Mouse (Mus musculus) lung, embryonic 15.5 days (tissue): Measurements from ENCODE around the gene Rasgef1c. TPM values are rescaled to one million over a fixed set of nuclear protein-coding genes. Genes with fewer than 3 reads are reported as not detected.

Experiments used
- ATAC-seq: fragments of 200-750 bp; cut with Nextera tagmentation; 2 replicates; pipeline ENCODE4 v1.8.0; 2017; ENCODE audit warnings: moderate number of reproducible peaks, borderline replicate concordance; ENCODE audit not compliant: low FRiP score, low TSS enrichment; ENCODE audit errors: extremely low read depth
- H3K27ac ChIP-seq: fragments of 300-500 bp; sonication (generic); 2 replicates; pipeline ENCODE4 v1.5.1; 2015; ENCODE audit warnings: moderate library complexity, mild to moderate bottlenecking, inconsistent platforms
- H3K27me3 ChIP-seq: fragments of 300-500 bp; sonication (generic); 2 replicates; pipeline ENCODE4 v1.6.1; 2015; ENCODE audit warnings: inconsistent platforms
- H3K36me3 ChIP-seq: fragments of 300-500 bp; sonication (generic); 2 replicates; pipeline ENCODE4 v1.6.1; 2015; ENCODE audit warnings: inconsistent platforms
- H3K4me1 ChIP-seq: fragments of 300-500 bp; sonication (generic); 2 replicates; pipeline ENCODE4 v1.6.1; 2015; ENCODE audit warnings: inconsistent platforms
- H3K4me2 ChIP-seq: fragments of 300-500 bp; sonication (generic); 2 replicates; pipeline ENCODE4 v1.6.1; 2015; ENCODE audit warnings: inconsistent platforms, mild to moderate bottlenecking, moderate library complexity
- H3K4me3 ChIP-seq: fragments of 300-500 bp; sonication (generic); 2 replicates; pipeline ENCODE4 v1.5.1; 2015; ENCODE audit warnings: mild to moderate bottlenecking, inconsistent platforms
- H3K9ac ChIP-seq: fragments of 300-500 bp; sonication (generic); 2 replicates; pipeline ENCODE4 v1.6.1; 2015; ENCODE audit warnings: inconsistent platforms
- H3K9me3 ChIP-seq: fragments of 300-500 bp; sonication (generic); 2 replicates; pipeline ENCODE4 v1.6.1; 2016; ENCODE audit warnings: inconsistent platforms
- WGBS: fragments of 180-500 bp; shearing (Covaris S2); methylation state at CpG from one replicate; pipeline ENCODE4 v1.1.7; 2015; 5-methylcytosine and 5-hydroxymethylcytosine counted together
- polyA plus RNA-seq: library from polyadenylated mRNA; unstranded; fragments of >200 nt; fragmentation: Nextera tagmentation; extraction: Ambion mirVana; gene quantifications from 2 replicates; pipeline ENCODE4 v1.2.1, GENCODE M21; 2015

Rasgef1c gene
- polyA plus RNA-seq, 1 experiment from 2014 or later, result 0.15 TPM

GRCm38 (mm10) chr11:49981321-49981963 lies 79.8 kb downstream of the Rasgef1c start:
- Histone ChIP-seq H3K9me3 (no peaks in the 10 kb centered on the region), H3K4me1 (no peaks in the 10 kb centered on the region), H3K27me3 (no peaks in the 10 kb centered on the region), H3K27ac (no peak overlapping the region), H3K9ac (no peak overlapping the region), H3K4me2 (no peak overlapping the region), H3K4me3 (no peak overlapping the region), H3K36me3 (no peaks in the 10 kb centered on the region)
- ATAC-seq, result no peak
- WGBS, result 47% methylated on average over 7 of the region's 7 CpGs

- Histone ChIP-seq H3K4me1 (no peaks in the 10 kb centered on the region), H3K27me3 (no peaks in the 10 kb centered on the region), H3K9ac (no peak overlapping the region), H3K4me2 (no peak overlapping the region), H3K4me3 (no peak overlapping the region), H3K9me3 (no peaks in the 10 kb centered on the region), H3K27ac (no peak overlapping the region), H3K36me3 (no peaks in the 10 kb centered on the region)
- 73% methylated on average over 4 of the region's 4 CpGs for WGBS
- ATAC-seq, result no peak
These were observed 80.5 kb downstream of the Rasgef1c start for GRCm38 (mm10) chr11:49982094-49982493.

- H3K27me3 ChIP-seq, result no peaks in the 10 kb centered on the region
- H3K27ac ChIP-seq, result no peak overlapping the region
- H3K4me2 ChIP-seq, result no peak overlapping the region
- 50% methylated on average over 4 of the region's 4 CpGs for WGBS
- H3K4me3 ChIP-seq, result no peak overlapping the region
- no peak for ATAC-seq
- H3K9me3 ChIP-seq, result no peaks in the 10 kb centered on the region
- no peaks in the 10 kb centered on the region for H3K36me3 ChIP-seq
- no peaks in the 10 kb centered on the region for H3K4me1 ChIP-seq
- no peak overlapping the region for H3K9ac ChIP-seq
These were observed 81.2 kb downstream of the Rasgef1c start for GRCm38 (mm10) chr11:49982881-49983280.

GRCm38 (mm10) chr11:49983875-49984552 lies 82.4 kb downstream of the Rasgef1c start:
- Histone ChIP-seq H3K9me3 (no peaks in the 10 kb centered on the region), H3K9ac (no peak overlapping the region), H3K27me3 (no peaks in the 10 kb centered on the region), H3K4me3 (no peak overlapping the region), H3K4me1 (no peaks in the 10 kb centered on the region), H3K4me2 (no peak overlapping the region), H3K36me3 (no peaks in the 10 kb centered on the region), H3K27ac (no peak overlapping the region)
- ATAC-seq, result no peak
- WGBS, result 69% methylated on average over 4 of the region's 4 CpGs

- Histone ChIP-seq H3K27me3 (no peaks in the 10 kb centered on the region), H3K4me3 (no peak overlapping the region), H3K27ac (no peak overlapping the region), H3K36me3 (no peaks in the 10 kb centered on the region), H3K4me1 (no peaks in the 10 kb centered on the region), H3K9ac (no peak overlapping the region), H3K9me3 (no peaks in the 10 kb centered on the region), H3K4me2 (no peak overlapping the region)
- 79% methylated on average over 4 of the region's 4 CpGs for whole genome bisulfite sequencing
- ATAC-seq, result no peak
These were observed 83.4 kb downstream of the Rasgef1c start for GRCm38 (mm10) chr11:49985009-49985408.

- H3K4me3 ChIP-seq, result no peak overlapping the region
- H3K9ac ChIP-seq, result no peak overlapping the region
- H3K27me3 ChIP-seq, result no peaks in the 10 kb centered on the region
- H3K4me1 ChIP-seq, result no peaks in the 10 kb centered on the region
- H3K27ac ChIP-seq, result no peak overlapping the region
- no peaks in the 10 kb centered on the region for H3K36me3 ChIP-seq
- 29% methylated on average over 10 of the region's 10 CpGs for WGBS
- no peak overlapping the region for H3K4me2 ChIP-seq
- ATAC-seq, result peak; percentile 52; the same call in 1 of the 2 replicates
- no peaks in the 10 kb centered on the region for H3K9me3 ChIP-seq
These were observed 84.8 kb downstream of the Rasgef1c start for GRCm38 (mm10) chr11:49986277-49987036.

- no peaks in the 10 kb centered on the region for H3K36me3 ChIP-seq
- no peak overlapping the region for H3K4me3 ChIP-seq
- H3K4me1 ChIP-seq, result no peaks in the 10 kb centered on the region
- no peak for ATAC-seq
- no peak overlapping the region for H3K27ac ChIP-seq
- WGBS, result 36% methylated on average over 2 of the region's 2 CpGs
- no peak overlapping the region for H3K9ac ChIP-seq
- H3K27me3 ChIP-seq, result no peaks in the 10 kb centered on the region
- H3K9me3 ChIP-seq, result no peaks in the 10 kb centered on the region
- no peak overlapping the region for H3K4me2 ChIP-seq
These were observed 92.9 kb downstream of the Rasgef1c start for GRCm38 (mm10) chr11:49994536-49994935.

- Histone ChIP-seq H3K4me3 (no peak overlapping the region), H3K4me2 (no peak overlapping the region), H3K27me3 (no peaks in the 10 kb centered on the region), H3K9ac (no peak overlapping the region), H3K27ac (no peak overlapping the region), H3K4me1 (no peaks in the 10 kb centered on the region), H3K36me3 (no peaks in the 10 kb centered on the region), H3K9me3 (no peaks in the 10 kb centered on the region)
- no peak for ATAC-seq
- WGBS, result 71% methylated on average over 4 of the region's 4 CpGs
These were observed 94.8 kb downstream of the Rasgef1c start for GRCm38 (mm10) chr11:49996398-49996797.

GRCm38 (mm10) chr11:49997321-49997720 lies 95.7 kb downstream of the Rasgef1c start:
- no peaks in the 10 kb centered on the region for H3K9me3 ChIP-seq
- ATAC-seq, result no peak
- H3K4me3 ChIP-seq, result no peak overlapping the region
- no peak overlapping the region for H3K9ac ChIP-seq
- H3K4me1 ChIP-seq, result no peaks in the 10 kb centered on the region
- H3K36me3 ChIP-seq, result no peaks in the 10 kb centered on the region
- H3K27ac ChIP-seq, result no peak overlapping the region
- 53% methylated on average over 5 of the region's 5 CpGs for WGBS
- no peaks in the 10 kb centered on the region for H3K27me3 ChIP-seq
- H3K4me2 ChIP-seq, result no peak overlapping the region

- Histone ChIP-seq H3K4me2 (no peak overlapping the region), H3K27ac (no peak overlapping the region), H3K9ac (no peak overlapping the region), H3K4me1 (no peaks in the 10 kb centered on the region), H3K27me3 (no peaks in the 10 kb centered on the region), H3K36me3 (no peaks in the 10 kb centered on the region), H3K4me3 (no peak overlapping the region), H3K9me3 (no peaks in the 10 kb centered on the region)
- 73% methylated on average over 4 of the region's 4 CpGs for WGBS
- ATAC-seq, result no peak
These were observed 101.2 kb downstream of the Rasgef1c start for GRCm38 (mm10) chr11:50002853-50003252.

- H3K9me3 ChIP-seq, result no peaks in the 10 kb centered on the region
- no peaks in the 10 kb centered on the region for H3K36me3 ChIP-seq
- 73% methylated on average over 10 of the region's 10 CpGs for WGBS
These were observed 106.1 kb downstream of the Rasgef1c start for GRCm38 (mm10) chr11:50007776-50008175.

GRCm38 (mm10) chr11:50008231-50008630 lies 106.6 kb downstream of the Rasgef1c start:
- Histone ChIP-seq H3K4me1 (no peaks in the 10 kb centered on the region), H3K27me3 (no peaks in the 10 kb centered on the region), H3K4me3 (no peak overlapping the region), H3K36me3 (no peaks in the 10 kb centered on the region), H3K4me2 (no peak overlapping the region), H3K27ac (no peak overlapping the region), H3K9ac (no peak overlapping the region), H3K9me3 (no peaks in the 10 kb centered on the region)
- WGBS, result 48% methylated on average over 5 of the region's 5 CpGs
- no peak for ATAC-seq

More at GRCm38 (mm10) chr11:50007776-50008175, 106.1 kb downstream of the Rasgef1c start:
- Histone ChIP-seq H3K27ac (no peak overlapping the region), H3K4me3 (no peak overlapping the region), H3K27me3 (no peaks in the 10 kb centered on the region), H3K4me1 (no peaks in the 10 kb centered on the region), H3K9ac (no peak overlapping the region), H3K4me2 (no peak overlapping the region)
- ATAC-seq, result no peak
